Mouse (Mus musculus) intestine, embryonic 15.5 days (tissue): ENCODE measurements around the gene Dlgap3. TPM values are rescaled to one million over a fixed set of nuclear protein-coding genes. Genes with fewer than 3 reads are reported as not detected.

ENCODE experiments used
- ATAC-seq: fragments of 200-750 bp; cut with Nextera tagmentation; 2 replicates; pipeline ENCODE4 v1.8.0; 2017; ENCODE audit warnings: moderate TSS enrichment, moderate library complexity
- H3K27ac ChIP-seq: fragments of 300-500 bp; sonication (generic); 2 replicates; pipeline ENCODE4 v1.5.1; 2015; ENCODE audit warnings: mild to moderate bottlenecking, inconsistent platforms
- H3K27me3 ChIP-seq: fragments of 300-500 bp; sonication (generic); replicated peaks from 2 replicates; pipeline ENCODE4 v1.6.1; 2015; ENCODE audit warnings: inconsistent platforms
- H3K36me3 ChIP-seq: fragments of 300-500 bp; sonication (generic); 2 replicates; pipeline ENCODE4 v1.6.1; 2015; ENCODE audit warnings: inconsistent platforms
- H3K4me1 ChIP-seq: fragments of 300-500 bp; sonication (generic); replicated peaks from 2 replicates; pipeline ENCODE4 v1.6.1; 2015; ENCODE audit warnings: inconsistent platforms
- H3K4me2 ChIP-seq: fragments of 300-500 bp; sonication (generic); replicated peaks from 2 replicates; pipeline ENCODE4 v1.6.1; 2015; ENCODE audit warnings: mild to moderate bottlenecking, inconsistent platforms
- H3K4me3 ChIP-seq: fragments of 300-500 bp; sonication (generic); replicated peaks from 2 replicates; pipeline ENCODE4 v1.5.1; 2015; ENCODE audit warnings: inconsistent platforms
- H3K9ac ChIP-seq: fragments of 300-500 bp; sonication (generic); 2 replicates; pipeline ENCODE4 v1.6.1; 2015; ENCODE audit warnings: inconsistent platforms
- H3K9me3 ChIP-seq: fragments of 300-500 bp; sonication (generic); 2 replicates; pipeline ENCODE4 v1.6.1; 2016; ENCODE audit warnings: inconsistent platforms
- WGBS: fragments of 180-500 bp; shearing (Covaris S2); methylation state at CpG from one replicate; pipeline ENCODE4 v1.1.7; 2015; 5-methylcytosine and 5-hydroxymethylcytosine counted together
- polyA plus RNA-seq: library from polyadenylated mRNA; unstranded; fragments of >200 nt; fragmentation: Nextera tagmentation; extraction: Ambion mirVana; gene quantifications from 2 replicates; pipeline ENCODE4 v1.2.1, GENCODE M21; 2015

Dlgap3 gene
- polyA plus RNA-seq, result 1.1 and 1.2 TPM in 2 replicates

- Histone ChIP-seq H3K9ac (peak within 1 kb of the TSS; percentile 58), H3K27ac (no peak within 1 kb of the TSS; the same call in 1 of the 2 replicates), H3K9me3 (no peaks in the 10 kb centered on the region), H3K4me3 (peak within 1 kb of the TSS; percentile 81), H3K36me3 (no peaks in the 10 kb centered on the region), H3K4me1 (peaks cover 15% of the 10 kb centered on the region), H3K27me3 (peaks cover 53% of the 10 kb centered on the region), H3K4me2 (peak within 1 kb of the TSS; percentile 99)
- 1% methylated on average over 54 of the region's 67 CpGs for WGBS
- peak; percentile 76 for ATAC-seq
These were observed at the start of gene Dlgap3 for GRCm38 (mm10) chr4:127168914-127169345. Gene Dlgap3 (plus strand): TSS chr4:127169204.

DNA sequence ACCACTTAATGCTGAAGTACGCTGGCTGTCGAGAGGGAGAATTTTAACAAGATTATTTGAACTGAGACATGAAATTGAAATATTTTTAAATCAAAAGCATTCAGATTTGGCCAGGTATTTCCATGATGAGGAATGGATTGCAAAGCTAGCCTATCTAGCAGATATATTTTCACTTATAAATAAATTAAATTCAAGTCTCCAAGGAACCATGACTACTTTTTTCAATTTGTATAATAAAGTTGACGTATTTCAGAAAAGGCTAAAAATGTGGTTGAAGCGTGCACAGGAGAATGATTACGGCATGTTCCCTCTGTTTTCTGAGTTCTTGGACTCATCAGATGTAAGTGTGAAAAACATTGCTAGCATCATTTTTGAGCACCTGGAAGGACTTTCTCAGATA, 45.6 kb upstream of the Dlgap3 start, which contains the start of gene Tmem35b:
TSS of gene Tmem35b (plus strand) at position 301 of the 400 bp plus-strand sequence.
- no peak for ATAC-seq
- H3K4me2 ChIP-seq, result no peak within 1 kb of the TSS
- no peaks in the 10 kb centered on the region for H3K4me1 ChIP-seq
- no peak within 1 kb of the TSS for H3K27ac ChIP-seq
- no peak within 1 kb of the TSS for H3K4me3 ChIP-seq
- H3K9me3 ChIP-seq, result no peaks in the 10 kb centered on the region
- H3K9ac ChIP-seq, result no peak within 1 kb of the TSS
- 0 out of 2 replicates have a peak, but pooled peaks cover 2% of the 10 kb centered on the region for H3K36me3 ChIP-seq
- H3K27me3 ChIP-seq, result no peaks in the 10 kb centered on the region
- 97% methylated on average over 5 of the region's 5 CpGs for WGBS

- WGBS, result 80% methylated on average over 1 of the region's 1 CpGs
- Histone ChIP-seq H3K4me2 (no peak overlapping the region), H3K27ac (no peak overlapping the region), H3K9ac (no peak overlapping the region), H3K4me3 (no peak overlapping the region), H3K36me3 (0 out of 2 replicates have a peak, but pooled peaks cover 2% of the 10 kb centered on the region), H3K9me3 (no peaks in the 10 kb centered on the region), H3K4me1 (no peaks in the 10 kb centered on the region), H3K27me3 (no peaks in the 10 kb centered on the region)
- no peak for ATAC-seq
These were observed 44.7 kb upstream of the Dlgap3 start for GRCm38 (mm10) chr4:127124331-127124730.

GRCm38 (mm10) chr4:127125834-127126463, 43.1 kb upstream of the Dlgap3 start:
- WGBS, result under 1% methylated on average over 35 of the region's 35 CpGs
- Histone ChIP-seq H3K4me2 (peak overlapping the region; percentile 85), H3K27ac (no peak overlapping the region), H3K4me1 (no peaks in the 10 kb centered on the region), H3K4me3 (peak overlapping the region; percentile 61), H3K27me3 (no peaks in the 10 kb centered on the region), H3K9ac (peak overlapping the region; percentile 74), H3K36me3 (0 out of 2 replicates have a peak, but pooled peaks cover 2% of the 10 kb centered on the region), H3K9me3 (no peaks in the 10 kb centered on the region)
- ATAC-seq, result peak; percentile 99

DNA sequence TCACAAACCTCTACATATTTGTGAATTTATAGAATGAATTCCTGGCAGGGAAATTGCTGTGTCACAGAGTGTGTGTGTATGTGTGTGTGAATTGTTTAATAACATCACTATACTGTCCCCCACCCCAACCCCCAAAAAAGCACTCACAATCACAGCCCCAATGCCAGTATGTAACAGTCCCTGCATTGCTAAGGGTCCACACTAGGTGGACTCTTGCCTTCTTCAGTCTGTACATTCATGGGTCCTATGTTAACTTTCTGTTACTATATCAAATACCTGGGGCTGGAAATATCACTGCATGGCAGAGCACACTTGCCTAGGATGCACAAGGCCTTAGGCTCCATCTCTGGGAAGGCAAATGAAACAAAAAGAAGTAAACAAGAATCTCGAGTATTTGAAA, 34.3 kb upstream of the Dlgap3 start:
- H3K4me2 ChIP-seq, result no peak overlapping the region
- 32% methylated on average over 1 of the region's 1 CpGs for WGBS
- H3K27ac ChIP-seq, result no peak overlapping the region
- ATAC-seq, result no peak
- no peaks in the 10 kb centered on the region for H3K27me3 ChIP-seq
- H3K36me3 ChIP-seq, result no peaks in the 10 kb centered on the region
- no peak overlapping the region for H3K4me3 ChIP-seq
- no peaks in the 10 kb centered on the region for H3K9me3 ChIP-seq
- no peaks in the 10 kb centered on the region for H3K4me1 ChIP-seq
- no peak overlapping the region for H3K9ac ChIP-seq

DNA sequence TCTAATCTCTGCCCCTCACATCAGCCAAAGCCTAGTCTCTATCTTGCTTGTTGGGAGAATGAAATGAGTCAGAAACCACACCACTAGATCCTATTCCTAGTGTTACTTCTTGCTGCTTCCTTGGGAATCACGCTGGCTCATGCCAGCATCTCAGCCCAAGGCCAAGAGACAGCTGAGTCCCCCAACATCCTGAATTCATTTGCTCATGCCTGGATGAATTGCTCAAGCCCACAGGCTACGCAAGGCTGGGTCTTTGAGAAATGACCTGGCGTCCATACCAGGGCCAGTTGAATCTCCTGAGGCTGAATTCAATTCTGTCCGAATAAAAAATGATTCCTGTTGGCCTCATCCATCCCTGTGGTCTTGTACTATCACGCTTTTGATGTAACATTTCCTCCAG, 31.4 kb upstream of the Dlgap3 start:
- Histone ChIP-seq H3K4me2 (no peak overlapping the region), H3K27ac (no peak overlapping the region), H3K27me3 (no peaks in the 10 kb centered on the region), H3K4me3 (no peak overlapping the region), H3K9me3 (no peaks in the 10 kb centered on the region), H3K9ac (no peak overlapping the region), H3K36me3 (no peaks in the 10 kb centered on the region), H3K4me1 (no peaks in the 10 kb centered on the region)
- 81% methylated on average over 5 of the region's 5 CpGs for WGBS
- ATAC-seq, result no peak

DNA sequence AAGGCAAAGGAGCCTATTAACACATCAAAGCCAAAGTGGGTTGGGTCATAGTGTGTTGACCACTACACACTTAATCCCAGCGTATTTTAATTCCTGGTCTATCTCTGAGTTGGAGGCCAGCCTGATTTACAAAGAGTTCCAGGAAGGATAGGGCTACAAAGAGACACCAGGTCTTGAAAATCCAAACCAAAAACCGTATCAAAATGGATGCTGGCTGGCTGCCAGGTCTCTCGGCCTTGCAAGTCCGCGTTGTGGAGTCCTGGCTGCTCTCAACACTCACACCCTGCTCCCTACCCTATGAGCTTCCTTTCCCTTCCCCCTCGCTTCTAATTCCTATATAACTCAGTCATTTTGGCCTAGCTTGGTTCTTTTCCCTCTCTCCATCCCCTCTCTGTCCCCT, 30.5 kb upstream of the Dlgap3 start:
- WGBS, result 55% methylated on average over 6 of the region's 6 CpGs
- no peak for ATAC-seq
- Histone ChIP-seq H3K4me1 (no peaks in the 10 kb centered on the region), H3K27ac (no peak overlapping the region), H3K36me3 (no peaks in the 10 kb centered on the region), H3K4me3 (no peak overlapping the region), H3K27me3 (no peaks in the 10 kb centered on the region), H3K9ac (no peak overlapping the region), H3K9me3 (no peaks in the 10 kb centered on the region), H3K4me2 (no peak overlapping the region)

GRCm38 (mm10) chr4:127150031-127150430, 19.0 kb upstream of the Dlgap3 start:
- no peak overlapping the region for H3K9ac ChIP-seq
- no peak overlapping the region for H3K27ac ChIP-seq
- no peaks in the 10 kb centered on the region for H3K36me3 ChIP-seq
- H3K4me1 ChIP-seq, result no peaks in the 10 kb centered on the region
- H3K9me3 ChIP-seq, result no peaks in the 10 kb centered on the region
- no peaks in the 10 kb centered on the region for H3K27me3 ChIP-seq
- no peak overlapping the region for H3K4me2 ChIP-seq
- H3K4me3 ChIP-seq, result no peak overlapping the region
- ATAC-seq, result no peak
- WGBS, result 83% methylated on average over 13 of the region's 13 CpGs

DNA sequence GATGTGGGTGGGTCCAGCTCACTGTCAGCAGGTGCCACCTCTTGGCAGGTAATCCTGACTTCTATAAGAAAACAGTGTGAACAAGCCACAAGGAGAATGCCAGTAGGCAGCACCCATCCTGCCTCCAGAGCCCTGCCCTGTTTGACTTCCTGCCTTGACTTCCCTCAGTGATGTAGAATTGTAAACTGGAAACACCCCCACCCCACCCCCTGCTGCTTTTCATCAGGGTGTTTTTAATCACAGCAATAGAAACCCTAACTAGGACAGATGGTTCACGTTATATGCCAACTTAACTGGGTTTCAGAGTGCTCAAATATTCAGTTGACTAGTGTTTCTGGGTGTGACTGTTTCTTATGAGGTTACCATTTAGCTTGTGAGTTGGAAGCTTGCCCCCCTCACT, 15.7 kb upstream of the Dlgap3 start:
- no peak for ATAC-seq
- no peaks in the 10 kb centered on the region for H3K9me3 ChIP-seq
- no peaks in the 10 kb centered on the region for H3K36me3 ChIP-seq
- no peak overlapping the region for H3K9ac ChIP-seq
- no peaks in the 10 kb centered on the region for H3K4me1 ChIP-seq
- 47% methylated on average over 1 of the region's 1 CpGs for WGBS
- H3K4me3 ChIP-seq, result no peak overlapping the region
- no peaks in the 10 kb centered on the region for H3K27me3 ChIP-seq
- no peak overlapping the region for H3K27ac ChIP-seq
- H3K4me2 ChIP-seq, result no peak overlapping the region

GRCm38 (mm10) chr4:127155757-127156156, 13.2 kb upstream of the Dlgap3 start:
- Histone ChIP-seq H3K4me1 (no peaks in the 10 kb centered on the region), H3K27ac (no peak overlapping the region), H3K9ac (no peak overlapping the region), H3K9me3 (no peaks in the 10 kb centered on the region), H3K27me3 (no peaks in the 10 kb centered on the region), H3K36me3 (no peaks in the 10 kb centered on the region), H3K4me3 (no peak overlapping the region), H3K4me2 (no peak overlapping the region)
- WGBS, result 63% methylated on average over 5 of the region's 5 CpGs
- no peak for ATAC-seq

GRCm38 (mm10) chr4:127157746-127158145, 11.3 kb upstream of the Dlgap3 start:
- Histone ChIP-seq H3K27me3 (no peaks in the 10 kb centered on the region), H3K9me3 (no peaks in the 10 kb centered on the region), H3K36me3 (no peaks in the 10 kb centered on the region), H3K4me1 (no peaks in the 10 kb centered on the region), H3K27ac (no peak overlapping the region), H3K4me2 (no peak overlapping the region), H3K4me3 (no peak overlapping the region), H3K9ac (no peak overlapping the region)
- ATAC-seq, result no peak
- 88% methylated on average over 4 of the region's 4 CpGs for WGBS

DNA sequence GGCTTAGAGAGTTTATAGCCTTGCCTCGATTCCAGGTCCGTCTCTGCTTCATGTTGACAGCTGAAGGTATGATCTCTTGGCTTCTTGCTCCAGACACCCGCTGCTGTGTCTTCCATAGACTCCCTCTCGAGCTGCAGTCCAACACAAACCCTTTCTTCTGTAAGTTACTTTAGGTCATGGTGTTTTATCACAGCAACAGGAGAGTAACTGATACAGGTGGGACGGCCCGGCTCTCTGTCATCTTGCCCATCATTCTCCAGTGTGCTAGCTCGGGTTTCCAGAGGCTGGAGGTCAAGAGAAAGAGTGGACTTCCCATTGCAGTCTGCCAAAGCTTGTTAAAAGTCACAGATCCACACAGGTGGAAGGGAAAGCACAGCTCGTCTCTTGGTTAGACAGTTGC, 5.1 kb upstream of the Dlgap3 start:
- Histone ChIP-seq H3K36me3 (no peaks in the 10 kb centered on the region), H3K27me3 (peaks cover 18% of the 10 kb centered on the region), H3K4me1 (peaks cover 9% of the 10 kb centered on the region), H3K27ac (no peak overlapping the region), H3K9me3 (no peaks in the 10 kb centered on the region), H3K4me3 (no peak overlapping the region), H3K9ac (no peak overlapping the region), H3K4me2 (no peak overlapping the region)
- 59% methylated on average over 8 of the region's 8 CpGs for WGBS
- ATAC-seq, result no peak

DNA sequence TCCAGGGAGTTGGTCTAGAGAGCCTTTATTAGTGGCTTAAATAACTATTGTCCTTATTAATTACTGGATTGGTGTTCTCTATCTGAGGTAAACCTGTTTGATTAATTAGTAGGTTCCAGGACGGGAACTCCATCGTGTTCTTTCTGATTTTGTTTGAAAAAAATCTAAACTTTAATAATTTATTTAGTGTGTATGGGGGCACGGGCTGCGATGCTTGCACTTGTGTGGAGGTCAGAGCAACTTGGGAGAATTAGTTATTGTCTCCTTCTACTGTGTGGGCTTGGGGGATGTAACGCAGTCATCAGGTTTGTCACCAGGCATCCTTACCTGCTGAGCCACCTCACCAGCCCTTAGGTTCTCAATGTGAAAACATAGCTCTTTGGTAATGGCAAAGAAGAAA, 1.9 kb upstream of the Dlgap3 start:
- WGBS, result 66% methylated on average over 5 of the region's 5 CpGs
- peaks cover 43% of the 10 kb centered on the region for H3K27me3 ChIP-seq
- ATAC-seq, result no peak
- H3K9ac ChIP-seq, result no peak overlapping the region
- no peaks in the 10 kb centered on the region for H3K9me3 ChIP-seq
- H3K4me2 ChIP-seq, result no peak overlapping the region
- H3K4me1 ChIP-seq, result peaks cover 15% of the 10 kb centered on the region
- no peaks in the 10 kb centered on the region for H3K36me3 ChIP-seq
- H3K4me3 ChIP-seq, result no peak overlapping the region
- no peak overlapping the region for H3K27ac ChIP-seq
